Mouse (Mus musculus) urinary bladder, postnatal 0 days (tissue): Measurements from ENCODE around the gene Des. TPM values are rescaled to one million over a fixed set of nuclear protein-coding genes. Genes with fewer than 3 reads are reported as not detected.

Experiments used
- polyA plus RNA-seq: library from polyadenylated mRNA; unstranded; fragments of >200 nt; fragmentation: Nextera tagmentation; extraction: Ambion mirVana; gene quantifications from 2 replicates; pipeline ENCODE4 v1.2.1, GENCODE M21; 2015

Des gene
- polyA plus RNA-seq: 2,029 and 2,461 TPM in 2 replicates

GRCm38 (mm10) chr1:75360112-75361031 lies at the start of gene Des:
Gene Des (plus strand): TSS chr1:75360329.

GRCm38 (mm10) chr1:75317241-75318201 lies 42.6 kb upstream of the Des start, which contains the start of gene Dnpep:
Gene Dnpep (minus strand): TSS chr1:75317990.

GRCm38 (mm10) chr1:75374950-75375936 lies 15.1 kb downstream of the Des start, which contains the start of gene Speg:
Gene Speg (plus strand): TSS chr1:75375297.

Other genes starting within 250 kb of the Des start
- 6.5 and 6.7 TPM in 2 replicates for gene Nhej1, start 235.1 kb upstream of the Des start, polyA plus RNA-seq
- 0.98 TPM in 2 replicates for gene Slc23a3, start 226.4 kb upstream of the Des start, polyA plus RNA-seq
- gene Cnppd1, start 217.6 kb upstream of the Des start, polyA plus RNA-seq: 30.9 and 33.7 TPM in 2 replicates
- 23.0 and 25.4 TPM in 2 replicates for gene Retreg2, start 217.6 kb upstream of the Des start, polyA plus RNA-seq
- gene Zfand2b, start 191.7 kb upstream of the Des start, polyA plus RNA-seq: 27.1 and 30.9 TPM in 2 replicates
- 11.4 and 15.1 TPM in 2 replicates for gene Abcb6, start 179.9 kb upstream of the Des start, polyA plus RNA-seq
- gene Ankzf1, start 168.2 kb upstream of the Des start, polyA plus RNA-seq: 12.1 and 14.3 TPM in 2 replicates
- 25.4 and 26.5 TPM in 2 replicates for gene Atg9a, start 168.1 kb upstream of the Des start, polyA plus RNA-seq
- 7.8 and 8.9 TPM in 2 replicates for gene Glb1l, start 149.5 kb upstream of the Des start, polyA plus RNA-seq
- 66.2 and 71.5 TPM in 2 replicates for gene Stk16, start 149.5 kb upstream of the Des start, polyA plus RNA-seq
- gene Tuba4a, start 140.5 kb upstream of the Des start, polyA plus RNA-seq: 37.9 and 41.5 TPM in 2 replicates
- not detected in 2 replicates for gene A630095N17Rik, start 128.2 kb upstream of the Des start, polyA plus RNA-seq
- 20.6 and 27.3 TPM in 2 replicates for gene Dnajb2, start 123.9 kb upstream of the Des start, polyA plus RNA-seq
- gene Ptprn, start 95.8 kb upstream of the Des start, polyA plus RNA-seq: 0.30 TPM in 2 replicates
- gene Resp18, start 81.9 kb upstream of the Des start, polyA plus RNA-seq: 0.29 TPM in 1 of 2 replicates, not detected in the other
- 153 and 154 TPM in 2 replicates for gene Dnpep, start 42.3 kb upstream of the Des start, polyA plus RNA-seq
- 51.1 and 53.5 TPM in 2 replicates for gene Speg, start 15.0 kb downstream of the Des start, polyA plus RNA-seq
- 89.2 and 102 TPM in 2 replicates for gene Gmppa, start 75.6 kb downstream of the Des start, polyA plus RNA-seq
- 0.33 and 0.40 TPM in 2 replicates for gene Asic4, start 90.1 kb downstream of the Des start, polyA plus RNA-seq
- gene Chpf, start 119.0 kb downstream of the Des start, polyA plus RNA-seq: 45.4 and 46.4 TPM in 2 replicates
- gene Tmem198, start 119.2 kb downstream of the Des start, polyA plus RNA-seq: 1.1 and 1.4 TPM in 2 replicates
- gene Obsl1, start 146.1 kb downstream of the Des start, polyA plus RNA-seq: 28.7 and 29.1 TPM in 2 replicates
- 5.0 and 6.0 TPM in 2 replicates for gene Inha, start 146.7 kb downstream of the Des start, polyA plus RNA-seq
- 7.6 and 8.2 TPM in 2 replicates for gene Stk11ip, start 161.2 kb downstream of the Des start, polyA plus RNA-seq
- gene Slc4a3, start 185.9 kb downstream of the Des start, polyA plus RNA-seq: 25.2 and 29.3 TPM in 2 replicates